Mouse (Mus musculus) ES-E14 (cell line): ENCODE data around the gene Nipal1.

Source experiments
- CHD2 ChIP-seq: IDR thresholded peaks from 2 replicates; pipeline ENCODE4 v1.6.1; 2014; ENCODE audit warnings: mild to moderate bottlenecking, low read depth, low read length, inconsistent platforms
- MAFK ChIP-seq: IDR thresholded peaks from 2 replicates; pipeline ENCODE4 v1.6.1; 2014; ENCODE audit warnings: mild to moderate bottlenecking, low read depth, low read length, inconsistent platforms; ENCODE audit not compliant: insufficient read depth

GRCm38 (mm10) chr5:72656270-72656791 is 8.7 kb downstream of the Nipal1 start:
- TF ChIP-seq CHD2 (no peak), MAFK (no peak)
